Mouse (Mus musculus) splenic B cell, adult 2 months (primary cell): Measurements from ENCODE around the gene Tom1l1.
"Not testable (repeated sequence)": the region's sequence is repeated elsewhere in the genome, so short reads cannot be mapped to it uniquely, and the experiment has no call there.

ENCODE experiments used
- DNase-seq: peaks from one replicate; pipeline ENCODE4 v3.0.0-alpha.2; 2011; ENCODE audit warnings: low read depth, low spot score
- H3K27me3 ChIP-seq: 2 replicates; pipeline ENCODE4 v1.6.1; 2012; ENCODE audit warnings: mild to moderate bottlenecking, low read length, moderate library complexity, mixed read lengths; ENCODE audit not compliant: control insufficient read depth, poor library complexity, insufficient read depth, severe bottlenecking
- H3K36me3 ChIP-seq: 2 replicates; pipeline ENCODE4 v1.6.1; 2012; ENCODE audit warnings: mild to moderate bottlenecking, low read length, moderate library complexity, mixed read lengths; ENCODE audit not compliant: control insufficient read depth, poor library complexity, insufficient read depth, severe bottlenecking

Tom1l1 gene

DNA sequence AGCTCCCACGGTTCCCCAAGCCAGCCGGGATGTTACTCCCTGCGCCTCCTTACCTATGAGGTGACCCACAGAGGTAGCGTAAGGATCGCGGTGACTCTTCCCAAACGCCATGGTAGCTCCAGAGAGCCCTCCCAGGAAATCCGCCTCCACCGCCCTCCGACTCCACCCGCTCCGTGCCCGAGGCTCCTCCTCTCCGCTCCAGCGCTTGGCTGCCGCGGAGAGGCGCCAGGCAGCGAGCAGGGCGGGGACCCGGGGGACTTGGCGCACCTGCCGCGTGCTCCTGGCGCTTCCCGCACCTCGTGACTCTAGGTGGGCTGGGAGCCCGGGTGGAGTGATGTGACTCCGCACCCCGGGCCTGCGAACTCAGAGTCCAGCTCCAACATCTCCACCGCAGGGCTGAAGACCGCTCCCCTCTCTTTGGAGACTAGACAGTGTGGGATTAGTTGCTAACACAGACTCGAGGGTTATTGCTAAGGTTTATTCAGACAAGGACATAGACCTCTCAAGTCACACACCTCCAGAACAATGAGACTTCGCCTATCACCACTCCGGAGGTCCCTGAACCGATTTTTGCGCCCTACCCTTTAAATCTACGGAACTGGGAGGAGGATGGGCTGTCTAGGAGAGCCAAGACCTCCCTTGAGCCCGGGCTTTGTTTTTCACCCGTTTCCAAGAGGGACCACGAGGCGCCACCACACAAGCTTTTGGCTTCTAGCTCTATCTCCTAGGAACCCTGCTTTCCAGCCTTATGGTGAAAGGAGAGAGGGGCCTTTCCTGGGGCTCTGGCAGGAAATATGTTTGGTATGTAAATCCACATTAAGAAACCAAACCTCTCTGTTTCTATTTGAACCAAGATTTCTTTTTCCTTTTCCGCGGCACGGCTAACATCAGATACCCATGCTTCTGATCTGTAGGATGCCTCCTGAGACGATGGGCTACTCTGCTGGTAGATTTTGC is at the start of gene Tom1l1:
TSS of gene Tom1l1 (minus strand) at position 907 of the 957 bp plus-strand sequence.
- Histone ChIP-seq H3K27me3 (no peaks in the 10 kb centered on the region), H3K36me3 (no peaks in the 10 kb centered on the region)
- no peak for DNase-seq

DNA sequence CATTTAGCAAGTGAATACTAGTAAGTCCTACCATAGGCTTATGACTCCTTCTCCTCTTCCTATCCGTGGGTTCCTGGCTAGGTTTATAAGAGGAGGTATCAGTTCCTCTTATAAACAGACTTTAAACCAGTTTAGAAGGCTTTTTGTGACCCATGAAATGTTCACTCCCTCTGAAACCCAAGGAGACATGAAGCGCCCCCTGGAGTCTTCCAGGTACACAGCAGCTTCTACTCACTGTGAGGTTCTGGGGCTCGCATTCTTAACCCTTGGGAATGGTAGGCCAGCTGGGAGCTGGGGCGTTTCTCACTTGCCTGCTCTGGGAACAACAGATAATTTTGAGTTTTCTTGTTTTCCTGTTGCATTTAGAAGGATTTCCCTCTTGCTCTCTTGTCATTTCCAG is 45.4 kb upstream of the Tom1l1 start:
- Histone ChIP-seq H3K36me3 (no peaks in the 10 kb centered on the region), H3K27me3 (no peaks in the 10 kb centered on the region; the same call in 1 of the 2 replicates)
- DNase-seq = no peak

DNA sequence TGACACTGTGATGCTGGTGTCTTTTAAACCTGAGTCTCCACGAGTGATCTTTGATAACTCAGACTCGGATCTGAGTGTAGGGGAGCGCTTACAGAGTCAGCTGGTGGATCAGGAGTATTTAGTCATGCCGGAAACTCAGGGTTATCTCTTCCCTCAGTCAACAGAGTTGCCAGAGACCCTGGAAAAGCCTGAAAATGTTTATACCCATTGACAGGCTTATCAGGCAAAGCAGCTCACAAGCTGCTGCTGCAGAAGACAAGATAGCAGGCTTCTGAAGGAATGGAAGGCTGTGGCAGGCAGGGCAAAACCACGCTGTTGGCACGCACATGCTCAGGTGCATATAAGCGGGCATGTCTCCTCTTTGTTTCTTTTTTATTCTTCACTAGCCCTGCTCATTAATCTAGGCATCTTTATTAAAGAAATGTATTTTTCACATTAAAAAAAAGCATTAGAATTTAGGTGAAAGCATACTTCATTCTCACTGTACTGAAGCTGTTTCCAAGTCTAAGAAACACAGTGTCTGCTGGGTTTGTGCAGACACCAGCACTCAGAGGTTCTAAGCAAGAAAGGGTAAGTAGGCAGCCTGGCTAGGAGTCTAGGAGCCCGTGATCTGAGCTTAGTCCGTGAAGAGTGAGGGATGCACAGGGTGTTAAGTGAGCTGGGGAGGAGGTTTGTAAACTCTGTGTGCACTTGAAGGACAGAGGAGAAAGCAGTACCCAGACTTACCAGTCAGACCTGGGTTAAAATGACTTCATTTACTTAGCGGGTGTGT is 39.4 kb upstream of the Tom1l1 start:
- H3K27me3 ChIP-seq = no peaks in the 10 kb centered on the region; the same call in 1 of the 2 replicates
- H3K36me3 ChIP-seq = no peaks in the 10 kb centered on the region
- DNase-seq = no peak

DNA sequence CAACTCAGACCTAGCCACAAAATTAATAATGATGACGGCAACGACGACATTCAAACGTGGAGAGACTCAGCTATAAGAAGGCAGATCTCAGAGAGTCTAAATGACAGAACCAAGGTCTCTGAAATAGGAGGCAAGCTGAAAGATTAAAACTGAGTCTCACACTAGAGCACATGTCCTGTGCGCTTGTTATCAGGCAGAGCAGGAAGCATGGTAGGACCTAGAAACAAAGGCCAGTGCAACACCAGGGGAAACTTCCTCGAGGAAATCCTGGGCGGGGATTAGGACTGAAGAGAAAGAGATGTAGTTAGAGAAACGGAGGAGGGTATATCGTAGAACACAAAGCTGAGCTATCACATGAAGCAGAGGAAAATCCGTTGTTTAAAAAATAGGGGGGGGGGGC is 38.6 kb upstream of the Tom1l1 start:
- Histone ChIP-seq H3K36me3 (no peaks in the 10 kb centered on the region), H3K27me3 (no peaks in the 10 kb centered on the region; the same call in 1 of the 2 replicates)
- no peak for DNase-seq

DNA sequence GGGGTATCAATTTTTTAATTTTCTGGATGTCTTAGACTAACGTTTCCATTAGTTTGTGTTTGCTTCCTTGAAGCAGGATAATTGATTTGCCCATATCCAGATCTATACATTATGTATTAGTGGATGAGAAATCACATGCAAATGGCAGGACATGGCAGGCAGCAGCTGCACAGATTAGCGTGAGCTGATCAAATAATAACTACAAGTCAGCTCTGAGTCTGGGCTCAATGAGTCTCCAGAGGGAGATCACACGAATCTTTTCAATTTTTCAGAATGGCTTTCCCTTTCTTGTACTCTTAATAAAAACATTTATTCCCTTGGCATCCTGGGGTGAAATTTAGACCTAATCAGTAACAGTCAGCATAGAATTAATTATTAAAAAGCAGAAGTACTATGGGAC is 34.1 kb upstream of the Tom1l1 start:
- no peak for DNase-seq
- Histone ChIP-seq H3K36me3 (no peaks in the 10 kb centered on the region), H3K27me3 (no peaks in the 10 kb centered on the region)

DNA sequence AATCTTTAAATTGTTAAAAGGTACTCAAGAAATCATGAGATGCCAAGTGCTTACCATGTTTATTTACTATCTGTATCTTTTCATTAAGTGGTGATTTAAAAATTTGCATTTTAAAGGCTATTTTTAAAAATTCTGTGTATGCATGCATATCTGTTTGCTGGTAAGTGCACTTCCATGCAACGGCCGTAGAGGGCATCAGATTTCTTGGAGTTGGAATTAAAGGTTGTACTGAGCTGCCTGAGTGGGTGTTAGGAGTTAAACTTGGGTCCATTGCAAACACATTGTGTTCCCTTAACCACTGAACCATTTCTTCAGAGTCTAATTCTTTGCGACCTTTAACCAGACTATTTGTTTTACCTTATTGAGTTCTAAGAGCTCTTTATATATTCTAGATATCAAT is 29.6 kb upstream of the Tom1l1 start:
- H3K27me3 ChIP-seq = no peaks in the 10 kb centered on the region
- DNase-seq = no peak
- no peaks in the 10 kb centered on the region for H3K36me3 ChIP-seq

DNA sequence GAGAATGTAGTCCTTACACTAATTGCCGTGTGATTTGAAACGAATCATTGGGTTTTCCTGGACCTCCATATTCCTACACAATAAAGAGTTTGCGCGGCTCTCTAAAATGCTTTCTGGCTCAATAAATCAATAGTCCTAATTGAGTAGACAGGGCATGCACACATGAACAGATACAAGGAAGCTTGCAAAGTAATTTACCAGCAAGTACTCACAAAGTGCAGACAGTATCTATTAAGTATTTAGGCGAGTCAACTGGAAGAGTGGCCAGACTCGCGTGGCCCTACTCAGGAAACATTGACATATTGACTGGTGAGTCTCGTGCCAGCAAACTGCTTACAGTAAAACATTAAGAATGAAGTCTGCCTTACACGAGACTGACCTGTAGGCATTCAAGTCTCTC is 23.4 kb upstream of the Tom1l1 start:
- H3K27me3 ChIP-seq = no peaks in the 10 kb centered on the region
- DNase-seq = no peak
- H3K36me3 ChIP-seq = no peaks in the 10 kb centered on the region

DNA sequence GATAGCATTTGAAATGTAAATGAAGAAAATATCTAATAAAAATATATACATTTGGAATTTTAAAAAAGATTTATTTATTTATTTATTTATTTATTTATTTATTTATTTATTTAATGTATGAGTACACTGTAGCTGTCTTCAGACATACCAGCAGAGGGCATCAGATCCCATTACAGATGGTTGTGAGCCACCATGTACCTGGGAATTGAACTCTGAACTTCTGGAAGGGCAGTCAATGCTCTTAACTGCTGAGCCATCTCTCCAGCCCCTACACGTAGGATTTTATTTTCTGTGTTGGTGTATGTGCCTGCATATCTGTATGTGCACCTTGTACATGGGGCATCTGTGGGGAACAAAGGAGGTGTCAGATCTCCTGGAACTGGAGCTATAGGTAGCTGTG is 19.0 kb upstream of the Tom1l1 start:
- not testable (repeated sequence) for H3K36me3 ChIP-seq, H3K27me3 ChIP-seq, DNase-seq

DNA sequence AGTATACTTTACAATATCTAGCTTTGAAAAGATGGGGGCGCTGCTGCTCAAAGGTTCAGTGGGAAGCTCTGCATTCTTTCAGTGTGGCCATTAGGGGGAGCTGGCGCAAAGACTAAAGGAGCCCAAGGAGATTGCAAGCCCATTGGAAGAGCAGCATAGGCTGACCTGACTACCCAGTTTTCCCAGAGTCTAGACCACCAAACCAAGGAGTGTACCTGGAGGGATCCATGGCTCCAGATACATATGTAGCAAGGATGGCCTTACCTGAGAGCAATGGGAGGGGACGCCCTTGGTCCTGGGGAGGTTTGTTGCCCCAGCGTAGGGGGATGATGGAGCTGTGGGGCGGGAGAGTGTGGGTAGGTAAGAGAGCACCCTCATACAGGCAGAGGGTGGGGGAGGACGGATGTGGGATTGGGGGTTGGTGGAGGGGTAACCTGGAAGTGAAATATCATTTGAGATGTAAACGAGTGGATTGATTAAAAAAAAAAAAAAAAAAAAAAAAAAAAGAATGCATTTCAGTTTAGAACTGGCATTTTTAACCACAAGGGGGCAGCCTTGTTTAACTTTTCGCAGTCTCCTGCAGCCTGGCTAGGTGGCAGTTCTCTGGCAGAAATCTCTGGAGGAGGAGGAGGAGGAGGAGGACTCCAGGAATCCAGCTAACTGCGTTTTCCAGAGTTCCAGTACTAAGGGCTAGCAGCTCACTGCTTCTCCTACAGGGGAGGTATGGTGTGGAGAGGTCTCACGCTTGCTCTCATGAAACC is 9.5 kb upstream of the Tom1l1 start:
- no peaks in the 10 kb centered on the region for H3K27me3 ChIP-seq
- no peaks in the 10 kb centered on the region for H3K36me3 ChIP-seq
- DNase-seq = peak; percentile 40

DNA sequence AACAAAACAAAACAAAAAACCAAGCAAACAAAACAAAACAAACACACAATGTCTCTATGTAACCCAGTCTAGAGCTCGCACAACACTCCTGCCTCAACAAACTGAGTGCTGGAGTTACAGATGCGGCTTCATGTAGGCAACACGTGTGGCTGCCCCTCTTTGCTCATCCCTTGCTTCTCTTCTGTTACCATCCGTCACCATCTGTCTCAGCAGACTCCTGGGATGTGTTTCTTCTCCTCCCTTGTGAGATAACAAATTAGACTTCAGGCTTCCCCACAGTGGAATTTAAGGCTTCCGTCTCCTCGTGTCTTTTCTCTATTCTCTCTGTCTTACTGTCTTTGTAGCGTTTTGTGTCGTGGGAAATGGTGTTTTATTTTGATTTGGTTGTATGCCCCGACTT is 7.6 kb upstream of the Tom1l1 start:
- Histone ChIP-seq H3K36me3 (no peaks in the 10 kb centered on the region), H3K27me3 (no peaks in the 10 kb centered on the region)
- no peak for DNase-seq

DNA sequence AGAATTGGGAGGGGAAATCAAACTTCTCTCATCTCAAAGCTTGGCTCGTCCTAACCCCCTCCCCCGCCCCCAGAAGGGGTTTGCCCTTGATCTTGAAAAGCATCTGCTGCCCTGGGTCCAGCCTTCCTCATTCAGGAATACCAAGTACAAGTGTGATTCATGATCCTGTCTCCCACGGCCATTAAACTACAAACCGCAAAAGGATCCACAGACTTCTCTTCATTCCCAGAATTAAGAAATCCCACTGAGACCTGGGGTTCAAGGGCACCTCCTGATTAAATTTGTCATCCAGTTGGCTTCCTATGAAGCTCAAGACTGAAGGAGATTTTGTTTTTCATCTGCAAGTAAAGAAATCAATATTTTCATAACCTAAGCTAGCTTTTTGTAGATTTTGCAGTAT is 6.0 kb upstream of the Tom1l1 start:
- Histone ChIP-seq H3K27me3 (no peaks in the 10 kb centered on the region), H3K36me3 (no peaks in the 10 kb centered on the region)
- DNase-seq = no peak

DNA sequence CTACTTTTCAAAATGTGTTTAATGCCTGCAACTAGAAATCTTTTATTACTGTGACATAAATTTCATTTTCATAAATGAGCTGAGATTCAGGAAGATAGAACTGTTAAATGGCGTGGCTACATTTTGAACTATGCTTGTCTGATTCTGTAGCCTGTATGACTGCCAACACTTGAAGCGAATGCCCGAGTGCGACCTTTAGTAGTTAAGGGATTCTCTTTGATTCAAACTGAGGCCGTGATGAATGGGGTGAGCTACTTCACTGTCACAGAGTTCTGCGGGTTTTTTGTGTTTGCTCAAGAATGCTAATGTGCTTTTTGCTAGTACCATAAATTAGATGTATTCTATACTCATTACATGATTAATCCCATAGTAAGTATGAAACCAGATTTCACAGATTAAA is 2.2 kb upstream of the Tom1l1 start:
- H3K36me3 ChIP-seq = no peaks in the 10 kb centered on the region
- no peaks in the 10 kb centered on the region for H3K27me3 ChIP-seq
- DNase-seq = no peak

DNA sequence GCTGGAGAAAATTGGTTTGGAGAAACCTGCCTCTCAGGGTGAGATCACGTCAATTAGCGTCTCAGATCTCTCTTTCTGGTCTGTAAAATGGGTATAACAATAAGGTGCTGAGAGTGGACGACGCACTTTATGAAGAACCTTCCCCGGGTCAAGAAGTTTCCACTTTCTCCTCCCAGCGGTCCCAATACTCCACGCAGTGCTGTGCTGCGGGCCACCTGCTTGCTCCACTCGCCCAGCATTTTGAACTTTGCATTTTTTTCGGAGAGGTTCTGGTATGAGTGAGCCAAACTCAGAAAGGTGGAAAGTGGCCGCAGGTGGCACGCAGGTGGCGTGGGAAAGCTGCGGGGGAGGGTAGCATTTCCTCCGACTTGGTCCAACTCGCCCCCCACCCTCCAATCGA is 1.1 kb downstream of the Tom1l1 start:
- Histone ChIP-seq H3K27me3 (no peaks in the 10 kb centered on the region), H3K36me3 (no peaks in the 10 kb centered on the region)
- no peak for DNase-seq

DNA sequence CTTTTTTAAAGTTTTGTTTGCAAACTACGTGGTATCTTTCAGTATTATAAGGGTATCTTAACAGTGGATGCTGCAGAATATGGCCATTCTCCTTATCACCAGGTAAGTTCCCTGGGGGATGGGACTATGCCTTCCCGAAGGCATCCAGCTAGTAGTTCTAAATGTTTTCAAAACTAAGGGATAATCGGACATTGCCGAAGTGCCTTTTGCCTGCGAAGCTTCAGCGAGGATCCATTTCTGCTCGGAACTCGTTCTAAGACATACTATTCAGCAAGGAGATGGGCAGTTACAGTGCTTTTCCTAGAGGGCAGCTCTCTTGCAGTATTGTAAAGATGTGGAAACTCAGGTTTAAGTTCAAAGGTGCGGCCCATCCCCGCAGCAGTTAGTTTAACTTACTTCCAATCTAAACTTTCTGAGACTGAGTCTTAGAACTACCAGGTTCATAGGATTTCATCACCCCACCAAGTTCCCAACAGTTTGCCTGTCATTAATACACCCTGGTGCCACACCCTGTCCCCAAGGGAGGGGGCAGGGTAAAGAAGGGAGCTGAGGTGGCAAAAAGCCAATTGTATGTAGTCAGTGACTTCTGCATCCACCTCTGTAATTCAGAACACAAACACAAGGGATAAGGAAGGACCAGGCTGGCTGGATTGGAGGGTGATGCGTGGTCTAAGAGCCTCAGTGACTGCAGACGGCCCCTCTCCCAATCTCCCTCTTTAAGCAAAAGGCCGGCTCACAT is 1.7 kb downstream of the Tom1l1 start:
- no peak for DNase-seq
- no peaks in the 10 kb centered on the region for H3K27me3 ChIP-seq
- H3K36me3 ChIP-seq = no peaks in the 10 kb centered on the region
